Mouse (Mus musculus): Measurements from ENCODE around the gene 1700001F09Rik. TPM values are rescaled to one million over a fixed set of nuclear protein-coding genes. Genes with fewer than 3 reads are reported as not detected.

Gene 1700001F09Rik
- total and polyA plus RNA-seq, 3 experiments: not detected

Other genes starting within 250 kb of the 1700001F09Rik start
- gene Gm8104, start 247.2 kb downstream of the 1700001F09Rik start, total RNA-seq (2021): not detected
- gene Gm8104, start 247.2 kb downstream of the 1700001F09Rik start, polyA plus RNA-seq (2012; rRNA removed): not detected in 2 replicates
- gene Gm7233, start 167.9 kb downstream of the 1700001F09Rik start, total RNA-seq (2021): not detected
- gene Gm7233, start 167.9 kb downstream of the 1700001F09Rik start, polyA plus RNA-seq (2012; rRNA removed): not detected in 2 replicates
- gene Gm8122, start 112.5 kb downstream of the 1700001F09Rik start, total RNA-seq (2021): not detected
- not detected in 2 replicates for gene Gm8122, start 112.5 kb downstream of the 1700001F09Rik start, polyA plus RNA-seq (2012; rRNA removed)
- not detected for gene Gm8126, start 89.2 kb downstream of the 1700001F09Rik start, total RNA-seq (2021)
- gene Gm8126, start 89.2 kb downstream of the 1700001F09Rik start, polyA plus RNA-seq (2012; rRNA removed): not detected in 2 replicates
- gene Gm9732, start 72.8 kb downstream of the 1700001F09Rik start, total RNA-seq (2021): not detected
- gene Gm9732, start 72.8 kb downstream of the 1700001F09Rik start, polyA plus RNA-seq (2012; rRNA removed): not detected in 2 replicates
- gene Gm8127, start 54.0 kb downstream of the 1700001F09Rik start, total RNA-seq (2021): not detected
- gene Gm8127, start 54.0 kb downstream of the 1700001F09Rik start, polyA plus RNA-seq (2012; rRNA removed): not detected in 2 replicates
- not detected for gene Gm8138, start 68.5 kb upstream of the 1700001F09Rik start, total RNA-seq (2021)
- not detected in 2 replicates for gene Gm8138, start 68.5 kb upstream of the 1700001F09Rik start, polyA plus RNA-seq (2012; rRNA removed)
- gene Gm5799, start 195.8 kb upstream of the 1700001F09Rik start, total RNA-seq (2021): not detected
- not detected in 2 replicates for gene Gm5799, start 195.8 kb upstream of the 1700001F09Rik start, polyA plus RNA-seq (2012; rRNA removed)
- not detected for gene Gm17654, start 231.3 kb upstream of the 1700001F09Rik start, total RNA-seq (2021)
- not detected in 2 replicates for gene Gm17654, start 231.3 kb upstream of the 1700001F09Rik start, polyA plus RNA-seq (2012; rRNA removed)